8 mouse cellular contexts compared by ENCODE assay signal in genomic region chr11:83941950-83942840, GRCm38 (mm10). TPM values are rescaled to one million over a fixed set of nuclear protein-coding genes. Genes with fewer than 3 reads are reported as not detected.
DNase-seq lines count a peak whose midpoint lies in the region; ATAC-seq lines count a peak whose summit lies in the region.

Ddx52 (plus strand) TSS chr11:83942062.

- no peaks in the 10 kb centered on the region for H3K9me3 ChIP-seq in forebrain, embryonic 14.5 days (replicated peaks; ENCODE audit: control insufficient read depth, low read length)
- H3K9me3 ChIP-seq in neural tube, embryonic 15.5 days (replicated peaks) = no peaks in the 10 kb centered on the region

- DNase-seq in ES-CJ7 (ENCODE audit: low read depth, low spot score) = peak; percentile 91
- DNase-seq in cerebellum, adult 11 months = peak; percentile 81
- DNase-seq in forebrain, embryonic 14.5 days (ENCODE audit: low spot score) = peak; percentile 96
- DNase-seq in heart, postnatal 14 days = peak; percentile 86 to 90
- DNase-seq in layer of hippocampus, adult 11-12 months (ENCODE audit: low spot score) = peak; percentile 90
- DNase-seq in lung, adult 18-20 months = peak; percentile 87 to 91
- peak; percentile 91 for DNase-seq in testis, postnatal 14 days (ENCODE audit: low spot score)

- H3K36me3 ChIP-seq in forebrain, embryonic 14.5 days (ENCODE audit: control insufficient read depth, insufficient read depth, low read length) = peaks cover 33% of the 10 kb centered on the region
- peaks cover 38% of the 10 kb centered on the region for H3K36me3 ChIP-seq in neural tube, embryonic 15.5 days

- intact Hi-C loops in heart, postnatal 14 days (cut with DNase I) = loop anchor here (2.0 kb wide), 1 partner anchor 21 kb away; no protein-coding TSS in a partner anchor

- under 1% methylated on average over 49 of the region's 49 CpGs for whole genome bisulfite sequencing in forebrain, embryonic 14.5 days
- WGBS in neural tube, embryonic 15.5 days = 1% methylated on average over 49 of the region's 49 CpGs

- H3K4me1 ChIP-seq in forebrain, embryonic 14.5 days (ENCODE audit: control insufficient read depth, insufficient read depth, low read length) = 0 out of 2 replicates have a peak, but pooled peaks cover 6% of the 10 kb centered on the region
- H3K4me1 ChIP-seq in neural tube, embryonic 15.5 days = peaks cover 14% of the 10 kb centered on the region

- peak; percentile 99 for ATAC-seq in forebrain, embryonic 14.5 days
- peak; percentile 96 for ATAC-seq in neural tube, embryonic 15.5 days (ENCODE audit: low FRiP score)

- peak within 1 kb of the TSS; percentile 27; the same call in 1 of the 2 replicates for H3K27ac ChIP-seq in forebrain, embryonic 14.5 days (ENCODE audit: low read depth, low read length)
- H3K27ac ChIP-seq in neural tube, embryonic 15.5 days (replicated peaks) = peak within 1 kb of the TSS; percentile 82

- H3K27me3 ChIP-seq in forebrain, embryonic 14.5 days (replicated peaks; ENCODE audit: control insufficient read depth, insufficient read depth, low read length) = no peaks in the 10 kb centered on the region; the same call in 1 of the 2 replicates
- H3K27me3 ChIP-seq in neural tube, embryonic 15.5 days (replicated peaks) = peaks cover 3% of the 10 kb centered on the region; the same call in 1 of the 2 replicates

- H3K4me2 ChIP-seq in forebrain, embryonic 14.5 days (ENCODE audit: low read length) = peak within 1 kb of the TSS; percentile 56
- peak within 1 kb of the TSS; percentile 64 for H3K4me2 ChIP-seq in neural tube, embryonic 15.5 days

- H3K9ac ChIP-seq in forebrain, embryonic 14.5 days (ENCODE audit: low read length) = peak within 1 kb of the TSS; percentile 81
- H3K9ac ChIP-seq in neural tube, embryonic 15.5 days (replicated peaks) = peak within 1 kb of the TSS; percentile 78

- peak within 1 kb of the TSS; percentile 57 for H3K4me3 ChIP-seq in forebrain, embryonic 14.5 days (ENCODE audit: low read depth, low read length)
- peak within 1 kb of the TSS; percentile 90 for H3K4me3 ChIP-seq in neural tube, embryonic 15.5 days (replicated peaks)

RNA-seq across cellular contexts. Expression of gene Ddx52, which starts in this region (rescaled TPM):
- 32.6 and 33.7 TPM in 2 replicates for polyA plus RNA-seq in forebrain, embryonic 14.5 days (2014; fragmentation: Nextera tagmentation; extraction: Ambion mirVana)
- total RNA-seq in heart, postnatal 14 days (2021) = 10 to 100 TPM; 10.1 TPM
- 21.6 and 23.9 TPM in 2 replicates for polyA plus RNA-seq in neural tube, embryonic 15.5 days (2015; fragmentation: Nextera tagmentation; extraction: Ambion mirVana)

Comparison
In these comparisons a context has a peak if more than half of its experiments do, and no peak if none do; other contexts are left out.
1. Peak in every context shown above with its lines: DNase-seq, ATAC-seq, H3K4me3 ChIP-seq and H3K27ac ChIP-seq.